Mouse (Mus musculus): Measurements from ENCODE around the gene Ffar4.

GRCm38 (mm10) chr19:38056276-38056675, 40.6 kb upstream of the Ffar4 start:
- no peak for TF ChIP-seq CTCF (IDR thresholded peaks at IDR 0.05; ENCODE audit: low read depth, low read length)
- no peak for TF ChIP-seq TAL1 (conservative IDR thresholded peaks at IDR 0.05; ENCODE audit: low read depth, low read length)
- TF ChIP-seq GATA2 (IDR thresholded peaks at IDR 0.05; ENCODE audit: borderline replicate concordance, low read depth, low read length), result no peak
- no peak for TF ChIP-seq POLR2AphosphoS5 (IDR thresholded peaks at IDR 0.05; ENCODE audit: insufficient replicate concordance, low read depth, low read length)

All from G1E (cell line).